Mouse (Mus musculus): ENCODE data around the gene Gnaq.

GRCm38 (mm10) chr19:16407727-16408126 lies 275.1 kb downstream of the Gnaq start:
- no peak for TF ChIP-seq POLR2A (IDR thresholded peaks at IDR 0.05; ENCODE audit: insufficient read depth, low read depth, low read length)
- no peak for TF ChIP-seq CTCF (IDR thresholded peaks at IDR 0.05; ENCODE audit: insufficient read depth, low read depth, low read length)
